Mouse (Mus musculus) MN1 (cell line): ENCODE measurements around the gene Tagln.

Experiments
- DNase-seq: peaks from one replicate; pipeline ENCODE4 v3.0.0-alpha.2; 2016; ENCODE audit warnings: low spot score

Gene Tagln

DNA sequence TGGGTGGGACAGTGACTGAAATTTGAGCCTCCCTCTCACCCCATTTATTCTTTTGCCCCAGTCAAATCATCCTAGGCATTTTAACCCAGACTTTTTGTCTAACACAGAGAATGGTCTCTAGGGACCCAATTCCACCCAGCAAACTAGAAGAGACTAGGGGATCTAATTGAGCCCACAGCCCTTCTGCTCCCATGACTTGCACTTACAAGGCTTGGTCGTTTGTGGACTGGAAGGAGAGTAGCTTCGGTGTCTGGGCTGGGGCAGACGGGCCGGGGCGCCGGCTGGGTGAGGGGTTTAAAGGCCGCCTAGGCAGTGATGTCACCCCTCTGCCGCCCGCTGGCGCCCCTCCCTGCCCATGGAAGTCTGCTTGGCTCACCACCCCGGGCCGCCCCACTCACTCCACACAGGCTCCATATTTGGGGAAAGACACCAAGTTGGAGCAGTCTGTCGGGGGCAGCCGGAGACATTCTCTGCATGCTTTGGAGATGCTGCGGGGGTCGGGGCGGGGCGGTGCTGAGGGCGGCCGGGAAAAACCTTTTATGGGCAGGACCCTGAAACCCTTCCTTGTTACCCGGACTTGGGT, at the start of gene Tagln:
Gene Tagln (minus strand): TSS at position 431 of the 583 bp plus-strand sequence.
- DNase-seq: no peak

DNA sequence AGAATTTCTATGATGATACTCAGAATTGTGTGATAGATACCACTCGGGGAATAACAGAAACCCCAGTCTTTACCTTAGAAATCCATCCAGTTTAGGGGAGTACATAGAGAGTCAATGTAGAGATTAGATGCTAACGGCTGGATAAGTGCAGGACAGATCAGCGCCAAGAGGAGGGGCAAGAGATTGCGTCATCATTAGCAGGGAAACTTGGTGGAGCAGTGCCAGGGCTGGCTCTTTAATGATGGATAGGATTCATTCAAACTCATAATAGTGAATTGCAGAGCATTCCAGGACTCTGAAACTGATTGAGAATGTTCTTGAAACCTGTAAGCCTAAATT, 49.3 kb upstream of the Tagln start:
- peak; percentile 74 for DNase-seq

DNA sequence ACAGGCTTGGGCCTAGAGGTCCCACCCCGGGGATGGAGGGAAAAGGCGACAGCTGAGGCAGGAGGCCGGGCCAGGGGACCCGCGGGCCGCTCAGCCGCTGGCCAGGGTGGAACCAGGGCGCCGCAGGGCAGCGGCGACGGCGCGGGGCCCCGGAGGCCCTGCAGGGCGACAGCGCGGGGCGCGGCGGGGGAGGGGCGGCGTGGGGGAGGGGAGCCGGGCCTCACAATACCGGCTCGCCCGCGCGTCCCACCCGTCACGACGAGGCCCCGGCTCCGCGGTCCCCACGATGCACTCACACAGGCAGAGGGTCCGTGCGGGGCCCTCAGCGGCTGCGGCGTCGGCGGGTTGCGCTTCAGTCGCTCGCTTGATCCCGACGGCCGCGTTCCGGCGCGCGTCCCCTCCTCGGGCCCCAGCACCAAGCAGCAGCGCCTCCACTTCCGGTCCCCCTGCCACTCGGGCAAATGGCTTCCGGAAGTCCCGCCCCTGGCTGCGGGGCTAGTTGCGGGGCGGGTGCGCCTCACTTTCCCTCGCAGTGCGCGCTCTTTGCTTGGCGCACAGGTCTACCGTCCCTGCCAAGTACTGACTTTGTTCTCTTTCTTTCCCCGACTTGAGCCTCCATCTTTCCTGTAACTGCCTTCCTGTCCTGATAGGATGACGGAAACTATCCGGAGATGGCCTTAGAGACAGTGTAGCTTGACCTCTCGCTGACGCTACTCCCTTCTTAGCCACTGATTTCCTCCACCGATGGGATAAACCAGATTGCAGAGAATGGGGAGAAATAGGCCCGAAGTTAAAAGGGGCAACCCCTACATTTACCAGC, 48.8 kb upstream of the Tagln start:
- peak; percentile 91 for DNase-seq

DNA sequence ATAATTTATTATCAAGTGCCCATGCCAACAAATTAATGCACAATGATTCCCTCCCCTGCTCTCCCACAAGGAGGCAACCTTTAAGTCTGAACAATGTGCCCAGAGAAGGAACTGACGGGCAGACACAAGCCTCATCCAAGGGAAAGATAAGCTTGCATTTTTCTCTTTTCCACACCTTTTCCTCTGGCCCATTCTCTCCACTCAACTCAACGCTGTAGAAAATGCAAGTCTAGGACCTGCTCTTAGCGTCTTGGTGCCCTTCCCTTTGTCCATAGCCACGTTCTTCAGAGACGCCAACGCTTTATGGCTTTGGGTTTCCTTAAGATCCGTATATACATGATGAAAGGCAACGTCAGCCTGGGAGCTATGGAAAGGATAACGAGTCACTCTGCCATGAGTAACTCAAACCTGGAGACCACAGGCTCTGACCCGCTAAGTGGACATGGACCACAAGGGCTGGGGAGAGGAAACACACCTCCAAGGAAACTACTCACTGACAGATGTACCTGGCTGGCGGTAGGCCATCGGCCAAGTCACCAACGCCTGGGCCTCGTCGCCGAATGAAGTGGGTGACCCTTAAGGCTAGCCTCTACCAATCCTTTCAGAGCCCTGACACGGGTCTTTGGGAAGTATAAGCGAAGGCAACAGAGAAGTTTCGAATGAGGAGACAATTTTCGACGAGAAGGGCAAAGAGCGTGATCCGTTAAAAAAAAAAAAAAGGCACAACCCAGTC, 48.0 kb upstream of the Tagln start:
- peak; percentile 64 for DNase-seq

DNA sequence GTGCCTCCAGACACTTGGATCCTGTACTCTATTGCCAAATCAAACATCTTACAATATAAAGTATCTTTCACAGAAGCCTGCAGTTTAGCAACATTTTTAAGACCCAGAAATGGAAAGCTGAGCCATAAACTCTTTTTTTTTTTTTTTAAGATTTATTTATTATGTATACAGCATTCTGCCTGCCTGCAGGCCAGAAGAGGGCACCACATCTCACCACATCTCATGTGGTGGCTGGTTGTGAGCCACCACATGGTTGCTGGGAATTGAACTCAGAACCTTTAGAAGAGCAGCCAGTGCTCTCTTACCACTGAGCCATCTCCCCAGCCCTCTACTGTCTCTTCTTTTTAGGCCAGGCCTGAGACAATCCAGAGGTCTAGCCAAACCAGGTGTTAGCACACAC, 45.5 kb upstream of the Tagln start:
- no peak for DNase-seq

DNA sequence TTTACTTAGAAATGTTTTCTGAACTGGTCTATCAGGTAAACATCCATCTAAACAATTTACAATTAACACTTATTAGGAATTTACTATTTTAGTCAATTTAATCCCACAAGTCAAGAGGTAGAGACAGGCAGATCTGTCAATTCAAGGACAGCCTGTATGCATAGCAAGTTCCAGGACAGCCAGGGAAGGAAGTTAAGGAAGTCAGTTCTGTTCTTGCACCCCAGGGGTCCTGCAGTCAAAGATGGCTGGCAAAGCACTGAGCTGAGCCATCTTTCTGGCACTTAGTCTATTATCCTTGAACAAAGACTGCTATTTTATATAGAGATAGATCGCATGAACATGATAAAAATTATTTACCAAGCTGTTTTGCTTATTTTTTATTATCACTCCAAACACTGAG, 44.8 kb upstream of the Tagln start:
- DNase-seq: no peak

DNA sequence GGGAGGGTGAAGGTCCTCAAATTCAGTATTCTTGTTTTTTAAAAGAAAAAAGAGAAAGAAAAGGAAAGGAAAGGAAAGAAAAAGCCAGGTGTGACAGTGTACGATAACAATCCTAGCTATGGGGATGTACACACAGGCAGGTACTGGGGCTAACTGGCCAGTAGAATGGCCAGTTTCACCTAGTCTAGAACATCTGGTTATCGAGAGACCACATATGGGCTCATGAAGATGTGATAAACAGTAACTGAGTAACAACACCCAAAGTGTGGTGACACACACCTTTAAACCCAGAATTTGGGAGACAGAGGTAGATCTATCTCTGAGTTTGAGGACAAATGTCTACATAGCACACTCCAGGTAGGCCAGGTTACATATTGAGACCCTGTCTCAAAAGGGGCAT, 43.9 kb upstream of the Tagln start:
- no peak for DNase-seq

DNA sequence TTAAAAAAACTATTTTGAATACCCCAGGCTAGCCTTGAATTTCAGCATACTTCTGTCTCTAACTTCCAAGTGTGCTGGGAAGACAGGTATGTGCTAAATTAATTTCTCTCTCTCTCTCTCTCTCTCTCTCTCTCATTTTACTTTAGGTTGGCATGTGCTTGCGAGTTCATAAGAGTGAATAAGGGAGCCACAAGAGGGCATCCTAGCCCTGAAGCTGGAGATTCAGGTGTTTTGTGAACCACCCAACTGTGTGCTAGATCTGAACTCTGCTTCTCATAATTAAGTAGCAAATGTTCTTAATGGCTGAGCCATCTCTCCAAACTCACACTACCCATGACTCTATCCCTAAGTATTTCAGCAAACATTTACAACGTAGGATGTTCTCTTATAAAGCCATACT, 41.0 kb upstream of the Tagln start:
- DNase-seq: no peak

DNA sequence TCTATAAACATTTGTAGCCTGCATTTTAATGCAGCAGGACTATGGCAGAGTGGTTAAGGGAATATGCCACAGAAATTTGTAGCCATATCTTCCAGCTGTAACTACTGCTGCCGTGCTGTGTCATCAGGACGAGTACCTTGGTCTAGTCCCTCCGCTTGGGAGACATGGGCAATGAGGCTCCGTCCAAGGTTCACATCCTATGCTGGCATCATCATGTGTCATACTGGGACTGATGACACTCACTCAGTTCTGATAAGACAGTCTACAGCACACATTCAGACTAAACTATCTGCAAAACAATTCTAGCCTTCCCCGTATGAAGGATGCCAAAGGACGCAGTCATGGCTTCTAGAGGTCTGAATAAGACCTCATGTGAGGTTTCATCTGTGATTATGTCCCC, 27.7 kb upstream of the Tagln start:
- no peak for DNase-seq

DNA sequence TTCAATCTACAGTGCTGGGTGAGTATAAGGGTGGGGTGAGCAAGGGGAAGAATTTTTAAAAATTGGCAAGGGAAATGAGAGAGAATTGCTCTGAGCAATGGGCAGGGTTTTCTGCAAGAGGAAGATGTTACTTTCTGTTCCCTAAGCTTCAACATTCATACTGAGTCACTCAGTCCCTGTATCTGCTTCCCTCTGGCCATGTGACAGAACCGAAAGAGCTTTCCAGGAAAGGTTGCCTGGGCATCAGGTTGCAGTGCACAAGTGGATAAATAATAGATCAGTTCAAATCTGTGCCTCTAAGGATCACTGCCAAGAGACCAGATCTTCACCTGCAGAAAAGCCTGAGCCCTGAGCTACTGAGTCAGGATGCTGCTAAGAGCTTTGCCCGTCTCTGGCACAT, 26.0 kb upstream of the Tagln start:
- DNase-seq: peak; percentile 42

DNA sequence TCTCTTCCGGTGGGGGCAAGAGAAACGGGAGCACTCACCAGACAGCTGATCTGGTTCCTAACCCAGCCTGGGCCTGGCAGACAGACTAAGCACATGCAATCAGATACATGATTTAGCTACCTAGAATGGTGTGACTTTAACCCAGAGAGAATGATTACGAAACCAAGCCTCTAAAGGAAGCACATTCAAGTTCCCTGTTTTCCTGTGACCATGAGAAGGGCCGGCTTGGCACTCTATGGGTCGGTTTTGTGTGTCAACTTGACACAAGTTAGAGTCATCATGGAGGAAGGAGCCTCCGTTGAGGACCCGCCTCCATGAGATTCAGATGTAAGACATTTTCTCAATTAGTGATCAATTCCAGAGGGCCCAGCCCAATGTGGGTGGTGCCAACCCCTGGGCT, 23.8 kb upstream of the Tagln start:
- no peak for DNase-seq

DNA sequence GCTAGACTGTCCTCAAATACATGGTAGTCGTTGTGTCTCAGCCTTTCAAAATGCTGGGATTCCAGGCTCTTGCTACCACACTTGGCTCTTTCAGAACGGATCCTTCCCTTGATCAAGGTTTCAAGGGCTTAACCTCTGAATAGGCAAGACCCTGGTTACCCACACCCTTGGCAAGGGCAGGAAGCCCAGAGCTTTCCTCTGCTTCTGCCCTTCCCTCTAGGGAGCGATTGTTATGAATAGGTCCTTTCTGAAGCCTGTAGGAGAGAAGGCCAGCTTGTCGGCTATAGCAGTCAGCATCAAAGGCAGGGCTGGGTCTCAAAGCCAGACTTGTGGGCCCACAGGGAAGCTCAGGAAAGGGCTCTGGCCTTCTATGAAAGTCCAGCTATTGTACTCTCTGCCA, 23.0 kb upstream of the Tagln start:
- DNase-seq: peak; percentile 14

DNA sequence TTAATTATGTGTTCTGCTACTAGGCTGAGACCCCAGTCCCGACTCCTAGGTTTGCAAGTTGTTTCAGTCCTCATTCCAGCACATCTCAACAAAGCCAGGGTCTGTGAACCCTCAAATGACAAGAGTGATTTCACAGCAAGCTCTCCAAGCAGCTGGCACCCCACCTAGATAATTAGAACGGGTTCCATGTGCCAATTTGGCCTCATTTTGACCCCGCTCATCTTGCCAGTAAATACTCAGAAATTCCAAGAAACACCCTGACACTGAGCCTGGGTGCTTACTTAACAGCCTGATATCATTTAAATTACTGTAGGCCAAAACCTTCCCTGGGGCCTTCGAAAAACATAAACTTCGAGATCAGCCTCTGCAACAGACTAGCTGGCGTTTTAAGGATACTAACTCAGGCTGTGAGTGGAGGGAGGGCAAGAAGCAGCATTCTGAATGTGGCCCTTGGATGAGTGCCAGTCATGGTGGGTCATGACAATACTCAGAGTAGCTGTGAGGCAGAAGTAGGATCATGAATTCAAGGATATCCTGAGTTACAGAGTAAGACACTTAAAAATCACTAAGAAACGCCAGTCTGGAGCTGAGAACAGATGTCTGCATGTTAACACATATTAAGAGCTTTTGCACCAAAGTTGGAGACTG, 22.3 kb upstream of the Tagln start:
- DNase-seq: peak; percentile 16

DNA sequence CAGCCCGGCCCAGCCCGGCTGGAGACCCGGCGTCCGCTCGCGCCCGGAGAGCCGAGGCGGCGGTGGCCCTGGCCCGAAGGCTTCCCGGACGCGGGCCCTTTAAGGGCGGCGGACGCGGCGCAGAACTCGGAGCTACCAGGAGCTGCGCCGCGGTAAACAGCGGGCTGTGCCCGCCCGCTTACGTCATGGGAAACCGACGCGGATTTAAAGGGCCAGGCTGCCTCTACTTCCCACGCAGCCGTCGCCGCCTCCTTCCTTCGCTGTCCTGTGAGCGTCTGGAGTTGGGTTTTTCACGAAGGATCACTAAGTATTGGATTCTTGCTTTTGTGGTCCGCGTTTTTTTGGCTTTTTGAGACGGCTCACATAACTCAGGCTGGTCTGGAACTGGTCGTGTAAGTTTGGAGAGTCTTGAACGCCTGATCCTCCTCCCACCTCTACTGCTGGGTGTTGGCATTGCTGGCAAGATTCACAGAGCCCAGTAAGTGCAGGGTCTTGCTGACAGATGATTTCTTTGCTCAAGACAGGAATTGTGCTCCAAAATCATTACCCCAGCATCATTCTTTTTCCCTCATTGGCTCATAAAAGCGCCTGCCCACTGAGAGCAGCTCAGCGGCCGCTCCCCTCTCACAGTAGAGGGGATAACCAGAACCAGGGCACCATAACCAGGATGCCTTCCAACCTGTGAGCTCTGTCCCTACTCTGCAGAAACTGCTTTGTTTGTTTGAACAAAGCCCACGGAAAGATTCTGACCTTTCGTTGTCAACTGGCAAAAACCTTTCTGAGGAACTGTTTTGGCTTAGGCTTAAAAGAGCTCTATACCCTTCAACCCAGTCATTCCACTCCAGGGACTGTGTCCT, 19.5 kb upstream of the Tagln start, which contains the start of gene Sidt2:
Gene Sidt2 (minus strand): TSS at position 152 of the 857 bp plus-strand sequence.
- peak; percentile 88 for DNase-seq

DNA sequence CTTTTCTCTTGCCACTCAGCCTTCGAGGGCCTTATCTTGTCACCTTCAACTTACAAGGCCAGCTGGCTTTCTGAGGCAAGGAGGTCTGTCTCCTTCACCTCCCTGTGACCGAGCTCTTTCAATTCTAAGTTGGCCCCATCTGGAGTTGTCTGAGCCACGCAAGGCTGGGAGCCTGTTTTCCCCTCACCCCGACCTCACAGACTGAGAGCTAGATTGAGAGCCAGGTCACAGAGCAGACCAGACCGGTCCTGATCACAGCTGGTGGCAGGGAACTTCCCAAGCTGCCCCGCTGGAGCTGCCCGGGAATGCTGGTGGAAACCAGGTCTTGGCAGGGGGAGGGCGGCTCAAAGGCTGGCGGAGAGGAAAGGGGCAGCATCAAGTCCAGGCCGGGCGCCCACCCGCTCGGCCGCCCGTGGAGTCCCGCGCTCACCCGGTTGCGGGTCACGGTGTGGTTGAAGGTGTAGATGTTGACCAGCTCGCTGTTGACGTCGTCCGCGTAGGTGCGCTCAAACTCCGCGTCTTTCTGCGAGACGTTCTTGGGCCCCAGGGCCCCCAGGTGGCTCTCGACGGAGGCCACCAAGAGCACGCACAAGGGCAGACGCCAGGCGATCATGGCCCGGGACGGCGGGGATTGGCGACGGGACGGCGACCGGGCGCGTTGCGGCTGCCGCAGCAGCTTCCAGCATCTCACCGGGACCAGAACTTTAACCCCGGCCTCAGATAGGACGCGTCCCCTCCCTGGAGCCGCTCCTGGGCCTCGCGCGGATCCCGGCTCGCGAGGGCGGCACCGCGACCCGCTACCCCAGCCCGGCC, 18.6 kb upstream of the Tagln start:
- peak; percentile 68 for DNase-seq

DNA sequence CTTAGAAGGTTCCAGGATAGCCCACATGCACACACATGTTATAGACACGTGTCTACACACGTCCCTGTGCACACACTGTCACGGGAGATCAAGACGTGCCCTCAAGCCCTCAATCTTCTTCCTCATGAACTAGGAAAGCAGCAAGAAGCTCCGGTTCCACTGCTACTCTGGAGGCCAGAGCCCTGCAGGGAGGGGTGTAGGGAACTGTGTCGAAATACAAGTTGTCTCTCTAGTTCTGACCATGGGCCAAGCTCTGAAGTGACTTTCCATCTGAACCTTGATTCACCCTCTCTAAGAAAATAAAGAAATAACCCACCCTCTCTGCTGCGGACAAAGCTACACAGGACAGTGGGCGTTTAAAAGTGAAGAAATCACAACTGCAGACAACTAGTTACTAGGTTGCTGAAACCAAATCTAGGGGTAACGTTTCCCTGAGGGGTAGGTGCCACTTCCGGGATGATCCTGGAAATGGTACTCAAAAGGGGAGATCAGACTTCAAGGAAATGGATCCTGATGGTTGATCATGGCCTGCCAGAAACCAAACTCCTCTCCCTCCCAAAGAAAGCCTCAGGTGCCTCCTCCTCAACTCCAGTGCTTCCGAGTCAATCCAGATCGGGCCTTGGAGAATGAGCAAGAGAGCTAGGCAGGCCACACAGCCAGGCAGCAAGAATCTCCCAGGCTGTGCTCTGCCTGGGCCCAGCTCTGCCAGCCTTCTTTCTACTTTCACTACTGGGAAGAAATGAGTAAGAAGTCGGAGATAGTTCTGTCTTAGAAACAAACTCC, 17.8 kb upstream of the Tagln start:
- no peak for DNase-seq

DNA sequence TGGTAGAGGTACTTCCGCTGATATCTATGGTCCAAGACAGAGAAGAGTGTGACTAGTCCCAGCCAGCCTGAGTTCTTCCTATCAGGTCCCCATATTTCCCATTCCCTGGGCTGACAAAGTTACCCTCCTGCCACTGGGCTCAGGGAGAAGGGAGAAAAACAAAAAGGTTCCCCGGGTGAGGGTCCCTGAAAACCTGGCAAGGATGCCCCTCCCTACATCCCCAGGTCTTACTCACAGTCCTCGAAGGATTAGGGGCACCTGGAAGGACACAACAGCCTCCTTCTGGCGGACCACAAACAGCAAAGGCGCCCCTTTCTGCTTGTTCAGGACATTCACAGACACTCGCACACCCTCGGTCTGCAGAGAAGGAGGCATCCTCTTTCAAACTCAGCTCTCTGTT, 17.0 kb upstream of the Tagln start:
- no peak for DNase-seq

DNA sequence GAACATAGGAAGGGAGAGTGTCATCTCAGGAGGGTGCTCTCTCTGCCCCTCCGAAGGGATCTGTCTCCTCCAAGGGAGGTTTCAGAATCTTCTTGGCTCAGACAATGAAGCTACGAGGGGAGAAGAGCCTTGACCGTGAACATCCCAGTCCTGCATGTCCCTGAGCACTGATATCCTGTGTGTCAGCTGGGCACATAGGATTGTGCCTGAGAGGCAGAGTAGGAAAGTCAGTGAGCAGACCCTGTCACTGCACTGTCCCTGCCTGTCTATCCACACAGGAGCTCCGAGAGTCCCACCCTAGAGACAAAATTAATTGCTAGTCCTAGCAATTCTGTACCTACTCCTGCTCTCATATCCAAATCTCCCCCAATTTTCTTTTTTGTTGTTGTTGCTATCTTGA, 16.2 kb upstream of the Tagln start:
- DNase-seq: no peak

DNA sequence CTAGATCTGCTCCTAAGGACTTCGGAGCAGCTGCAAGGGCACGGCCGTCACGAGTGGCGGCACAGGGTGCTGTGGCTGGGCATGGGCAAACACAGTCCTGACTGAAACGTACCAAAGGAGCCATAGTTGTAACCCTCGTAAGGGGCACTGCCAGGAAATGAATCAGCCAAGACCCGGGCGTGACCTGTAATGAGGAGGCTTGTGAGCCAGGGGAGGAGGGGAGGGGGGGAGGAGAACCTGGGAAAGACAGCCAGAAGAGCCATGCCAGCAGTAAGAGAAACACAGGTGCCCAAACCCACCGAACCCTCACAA, 11.0 kb upstream of the Tagln start:
- DNase-seq: no peak

DNA sequence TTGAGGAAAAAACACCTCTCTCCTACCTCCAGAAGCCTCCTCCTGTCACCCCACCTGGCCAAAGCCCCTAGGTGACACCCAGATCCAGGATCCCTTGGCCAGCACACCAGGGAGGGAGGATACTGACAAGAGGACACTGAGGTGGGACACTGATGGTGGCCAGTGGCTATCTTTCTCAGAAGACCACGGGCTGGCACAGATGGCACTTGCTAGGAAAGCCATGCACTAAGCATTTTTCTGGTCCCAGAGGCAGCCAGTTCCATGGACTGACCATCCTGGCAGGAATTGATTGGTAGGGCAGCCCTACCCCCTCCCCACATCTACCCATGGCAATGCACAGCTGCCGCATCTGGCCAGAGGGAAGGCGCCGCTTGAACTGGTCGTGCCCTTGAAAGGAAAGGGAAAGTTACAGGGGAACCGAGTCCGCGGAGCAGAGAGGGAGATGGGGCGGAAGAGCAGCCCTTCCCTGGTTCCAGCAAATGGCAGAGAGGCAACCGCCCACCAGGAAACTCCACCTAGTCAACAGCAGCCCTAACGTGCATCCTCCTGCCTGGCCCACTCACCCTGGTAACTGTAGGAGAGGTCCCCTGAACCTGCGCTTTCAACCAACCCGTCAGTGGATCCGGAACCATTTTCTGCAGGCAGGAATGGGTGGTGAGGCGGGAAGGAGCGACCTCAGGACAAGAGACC, 10.5 kb upstream of the Tagln start:
- DNase-seq: no peak
